Mouse (Mus musculus) brain, adult 2 months (tissue): ENCODE results near the gene Dpp8.
A peak's percentile ranks its signal among the peaks of the same experiment; 100 is the strongest.
"Not testable (repeated sequence)": the region's sequence is repeated elsewhere in the genome, so short reads cannot be mapped to it uniquely, and the experiment has no call there.

Experiments
- DNase-seq: peaks from one replicate; pipeline ENCODE4 v3.0.0; 2011; ENCODE audit warnings: low read depth, low spot score

Gene Dpp8

GRCm38 (mm10) chr9:65021887-65022579, 10.2 kb upstream of the Dpp8 start:
- DNase-seq, result no peak

GRCm38 (mm10) chr9:65022580-65023135, 9.6 kb upstream of the Dpp8 start:
- no peak for DNase-seq

- no peak for DNase-seq
Measured at GRCm38 (mm10) chr9:65023447-65023846, 8.8 kb upstream of the Dpp8 start.

DNA sequence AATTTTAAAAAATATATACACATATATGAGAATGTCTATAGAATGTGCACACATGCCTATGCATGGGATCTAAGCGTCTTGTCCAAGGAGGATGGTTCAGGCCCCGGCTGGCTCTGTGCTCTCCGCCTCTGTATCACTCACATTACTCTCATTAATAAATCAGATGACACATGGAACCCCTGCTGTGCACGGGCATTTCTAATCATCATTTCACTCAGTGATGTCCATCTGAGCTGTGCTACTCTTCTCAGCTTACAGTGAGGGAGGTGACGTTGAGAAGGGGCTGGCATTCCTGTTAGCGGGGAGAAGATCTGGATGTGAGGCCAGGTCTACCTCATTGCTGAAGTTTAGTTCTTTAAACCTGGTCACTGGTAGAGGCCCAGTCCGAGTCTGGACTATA, 5.0 kb upstream of the Dpp8 start:
- no peak for DNase-seq

- DNase-seq, result no peak
Measured at GRCm38 (mm10) chr9:65028313-65028712, 3.9 kb upstream of the Dpp8 start.

- not testable (repeated sequence) for DNase-seq
Measured at GRCm38 (mm10) chr9:65031355-65031754, 859 bp upstream of the Dpp8 start.

- no peak for DNase-seq
Measured at GRCm38 (mm10) chr9:65031894-65032268, 333 bp upstream of the Dpp8 start.

DNA sequence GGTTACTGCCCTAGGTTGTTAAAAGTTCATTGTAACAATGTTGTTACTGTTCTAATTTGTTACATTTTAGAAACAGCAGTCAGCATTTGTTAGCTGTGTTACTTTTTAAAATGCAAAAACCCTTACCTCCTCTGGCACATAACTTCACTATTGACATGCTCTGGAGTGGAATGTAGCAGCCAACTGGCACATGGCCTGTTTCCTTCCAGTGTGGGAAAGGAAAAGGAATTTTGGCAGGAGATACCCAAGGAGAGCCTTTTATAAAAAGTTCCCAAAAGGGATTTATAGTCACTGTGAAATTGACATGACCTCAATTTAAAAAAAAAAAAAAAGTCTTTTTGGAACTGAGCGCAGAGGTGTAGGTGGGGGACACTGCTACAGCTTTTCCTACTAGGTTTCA, 4.2 kb downstream of the Dpp8 start:
- DNase-seq, result peak; percentile 71

DNA sequence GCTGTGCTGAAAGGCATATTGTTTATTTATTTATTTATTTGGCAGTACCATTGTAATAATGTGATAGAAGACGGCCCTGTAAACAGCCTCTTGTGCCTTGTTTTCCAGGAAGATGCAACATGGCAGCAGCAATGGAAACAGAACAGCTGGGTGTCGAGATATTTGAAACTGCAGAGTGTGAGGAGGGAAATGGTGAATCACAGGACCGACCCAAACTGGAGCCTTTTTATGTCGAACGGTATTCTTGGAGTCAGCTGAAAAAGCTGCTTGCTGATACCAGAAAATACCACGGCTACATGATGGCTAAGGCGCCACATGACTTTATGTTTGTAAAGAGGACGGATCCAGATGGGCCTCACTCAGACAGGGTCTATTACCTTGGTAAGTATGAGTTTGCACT, 4.6 kb downstream of the Dpp8 start:
- peak; percentile 59 for DNase-seq

- no peak for DNase-seq
Measured at GRCm38 (mm10) chr9:65041430-65041829, 9.2 kb downstream of the Dpp8 start.

DNA sequence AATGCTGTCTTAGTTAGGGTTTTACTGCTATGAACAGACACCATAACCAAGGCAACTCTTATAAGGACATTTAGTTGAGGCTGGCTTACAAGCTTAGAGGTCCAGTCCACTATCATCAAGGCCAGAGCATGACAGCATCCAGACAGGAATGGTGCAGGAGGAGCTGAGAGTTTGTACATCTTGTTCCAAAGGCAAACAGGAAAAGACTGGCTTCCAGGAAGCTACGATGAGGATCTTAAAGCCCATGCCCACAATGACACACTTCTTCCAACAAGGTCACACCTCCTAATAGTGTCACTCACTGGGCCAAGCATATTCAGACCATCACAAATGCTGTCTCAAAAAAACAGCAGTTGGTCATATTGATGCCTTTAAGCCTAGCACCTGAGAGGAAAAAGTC, 14.8 kb downstream of the Dpp8 start:
- no peak for DNase-seq

GRCm38 (mm10) chr9:65049422-65049821, 17.2 kb downstream of the Dpp8 start:
- DNase-seq, result no peak

DNA sequence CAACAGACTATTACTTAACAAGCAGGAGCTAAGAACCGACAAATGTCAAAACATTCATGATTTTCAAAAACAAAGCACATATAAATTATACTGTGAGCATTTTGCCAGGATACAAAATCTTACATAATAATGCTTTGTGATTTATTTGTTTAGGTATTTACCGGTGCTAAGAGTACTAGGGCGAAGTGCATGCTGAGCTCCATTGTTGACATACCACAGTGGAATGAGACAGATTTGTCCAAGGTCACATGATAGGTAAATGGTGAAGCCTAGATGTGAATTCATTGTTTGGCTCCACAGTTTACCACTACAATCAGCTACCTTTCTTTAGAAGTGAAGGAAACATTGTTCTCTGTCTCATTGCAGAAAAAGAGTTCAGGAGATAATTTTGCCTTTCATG, 18.8 kb downstream of the Dpp8 start:
- no peak for DNase-seq

- no peak for DNase-seq
Measured at GRCm38 (mm10) chr9:65064251-65064650, 32.0 kb downstream of the Dpp8 start.

GRCm38 (mm10) chr9:65070587-65070986, 38.4 kb downstream of the Dpp8 start:
- DNase-seq, result no peak

DNA sequence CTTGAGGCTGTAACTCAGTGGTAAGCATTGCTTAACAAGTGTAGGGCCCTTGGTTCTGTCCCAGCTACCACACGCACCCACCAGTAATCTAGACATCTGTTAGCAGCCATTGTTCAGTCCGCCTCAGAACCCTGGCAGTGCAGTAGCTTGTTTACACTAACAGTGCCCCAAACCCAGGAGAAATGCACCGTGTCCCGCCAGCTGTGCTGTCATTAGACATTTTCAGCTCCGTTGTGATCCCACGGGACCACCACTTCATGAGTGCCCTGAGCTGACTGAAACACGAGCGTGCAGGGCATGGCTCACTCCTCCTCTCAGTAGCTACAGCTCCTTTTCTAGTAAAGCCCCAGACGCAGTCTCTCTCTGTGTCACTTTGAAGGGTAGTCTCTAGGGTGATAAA, 41.3 kb downstream of the Dpp8 start:
- DNase-seq, result no peak

GRCm38 (mm10) chr9:65074251-65074650, 42.0 kb downstream of the Dpp8 start:
- DNase-seq, result no peak

GRCm38 (mm10) chr9:65074855-65075493, 42.8 kb downstream of the Dpp8 start:
- DNase-seq, result no peak

DNA sequence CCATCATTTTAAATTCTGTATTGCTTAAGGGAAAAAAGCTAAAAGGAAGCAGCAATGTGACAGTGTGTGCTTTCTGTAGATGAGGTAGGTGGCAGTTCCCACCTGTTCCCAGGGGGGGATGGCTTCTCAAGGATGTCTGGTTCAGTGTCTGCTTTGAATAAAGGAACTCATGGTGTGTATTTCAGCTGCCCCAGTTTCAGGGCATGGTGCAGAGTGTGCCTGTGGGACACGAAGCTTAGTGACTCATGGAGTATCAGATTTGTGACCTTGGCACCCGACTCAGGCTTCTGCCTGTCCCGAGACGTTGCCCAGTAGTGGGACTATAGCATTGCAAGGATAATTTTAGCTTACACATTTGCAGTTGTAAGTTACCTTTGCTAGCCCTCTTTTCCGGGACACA, 45.3 kb downstream of the Dpp8 start:
- peak; percentile 22 for DNase-seq

- not testable (repeated sequence) for DNase-seq
Measured at GRCm38 (mm10) chr9:65080141-65080540, 47.9 kb downstream of the Dpp8 start.

DNA sequence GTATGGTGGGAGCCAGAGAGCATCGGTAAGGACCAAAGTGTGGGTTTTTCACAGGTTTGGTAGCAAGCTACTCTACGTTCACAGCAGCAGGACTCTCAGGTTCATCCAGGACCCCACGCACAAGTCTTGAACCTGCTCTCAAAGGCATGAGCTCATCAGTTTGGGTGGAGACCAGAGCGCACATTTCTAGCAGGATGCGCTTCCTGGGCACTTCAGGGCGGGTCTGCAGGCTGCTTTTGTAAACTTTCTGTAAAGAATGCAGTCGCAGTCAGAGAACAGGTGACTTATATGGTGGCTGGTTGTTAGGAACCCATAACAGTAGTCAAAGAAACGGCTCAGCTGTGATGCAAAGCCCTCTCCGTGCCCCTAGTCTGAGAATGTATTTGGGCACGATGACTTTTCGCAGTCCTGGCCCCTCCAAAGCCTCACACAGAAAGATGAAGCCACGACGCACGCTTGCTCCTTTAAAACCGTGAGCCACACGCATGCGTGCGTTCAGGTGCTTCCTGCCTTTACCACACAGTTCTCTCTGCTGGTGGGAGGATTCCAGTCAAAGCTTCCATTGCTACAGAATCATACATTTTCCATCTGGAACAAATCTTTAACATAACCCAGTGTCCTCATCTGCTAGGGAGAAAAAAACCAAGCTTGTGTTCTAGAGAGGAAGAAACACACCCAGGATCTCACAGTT, 51.0 kb downstream of the Dpp8 start:
- DNase-seq, result peak; percentile 29

- peak; percentile 75 for DNase-seq
Measured at GRCm38 (mm10) chr9:65084198-65084807, 52.1 kb downstream of the Dpp8 start.
